23 mouse cellular contexts compared by ENCODE assay signal in the genomic region with DNA sequence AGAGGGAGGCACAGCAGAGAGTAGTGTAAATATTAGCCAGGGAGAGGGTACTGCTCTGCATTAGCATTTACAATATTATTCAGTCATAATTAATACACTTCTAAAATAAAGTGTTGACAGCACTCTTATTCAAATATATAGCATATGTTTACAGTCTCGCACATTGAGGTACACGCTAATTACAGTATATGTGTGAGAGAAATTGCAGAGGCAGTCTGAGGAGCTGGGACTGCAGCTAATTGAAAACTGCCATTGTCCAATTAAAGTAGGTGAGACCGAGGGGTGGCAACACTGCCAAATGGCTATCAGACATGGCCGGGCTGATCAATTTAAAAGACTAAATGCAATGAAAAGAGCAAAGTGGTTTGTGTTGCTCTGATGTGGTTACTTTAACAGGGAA.
DNase-seq lines count a peak whose midpoint lies in the region; ATAC-seq and TF ChIP-seq lines count a peak whose summit lies in the region.
"Had no signal": no experiment of that assay in that cellular context is flagged by ENCODE, and none has a peak within 500 bp of the region (broad histone marks: within the 10 kb centered on the region; RNA-seq: fewer than 3 reads in every experiment).

No protein-coding gene starts in this region.

- no peaks in the 10 kb centered on the region for H3K9me3 ChIP-seq in forebrain, embryonic 11.5 days (ENCODE audit: control insufficient read depth, low read length)
- no peaks in the 10 kb centered on the region for H3K9me3 ChIP-seq in forebrain, postnatal 0 days (ENCODE audit: low read length)
- no peaks in the 10 kb centered on the region for H3K9me3 ChIP-seq in forebrain, embryonic 14.5 days (replicated peaks; ENCODE audit: control insufficient read depth, low read length)
- no peaks in the 10 kb centered on the region for H3K9me3 ChIP-seq in forebrain, embryonic 16.5 days (ENCODE audit: control insufficient read depth, low read length)
- H3K9me3 ChIP-seq in intestine, embryonic 16.5 days (ENCODE audit: control insufficient read depth, low read length) = no peaks in the 10 kb centered on the region
- H3K9me3 ChIP-seq: embryonic facial prominence, embryonic 10.5 days; embryonic facial prominence, embryonic 12.5 days; G1E had no signal

- WGBS in forebrain, embryonic 11.5 days = 72% methylated on average over 4 of the region's 4 CpGs
- 42% methylated on average over 4 of the region's 4 CpGs for WGBS in forebrain, postnatal 0 days
- WGBS in forebrain, embryonic 14.5 days = 26% methylated on average over 4 of the region's 4 CpGs
- 39% methylated on average over 4 of the region's 4 CpGs for WGBS in forebrain, embryonic 16.5 days
- 83% methylated on average over 4 of the region's 4 CpGs for WGBS in intestine, embryonic 16.5 days

- peak; percentile 63; the same call in 1 of the 2 replicates for ATAC-seq in forebrain, embryonic 11.5 days (replicated peaks; ENCODE audit: low FRiP score)
- ATAC-seq in forebrain, postnatal 0 days = no peak
- ATAC-seq in forebrain, embryonic 14.5 days = peak; percentile 91
- peak; percentile 87 for ATAC-seq in forebrain, embryonic 16.5 days
- ATAC-seq in intestine, embryonic 16.5 days = no peak
- ATAC-seq: activated CD4-positive, CD25-positive, alpha-beta regulatory T cell, adult 4 months; CD4-positive, CD25-positive, alpha-beta regulatory T cell, adult 4 months; Patski had no signal

- no peaks in the 10 kb centered on the region for H3K27me3 ChIP-seq in forebrain, embryonic 11.5 days (ENCODE audit: control insufficient read depth, insufficient read depth, low read length)
- no peaks in the 10 kb centered on the region for H3K27me3 ChIP-seq in forebrain, postnatal 0 days (ENCODE audit: insufficient read depth, low read length)
- H3K27me3 ChIP-seq in forebrain, embryonic 14.5 days (replicated peaks; ENCODE audit: control insufficient read depth, insufficient read depth, low read length) = no peaks in the 10 kb centered on the region
- no peaks in the 10 kb centered on the region for H3K27me3 ChIP-seq in forebrain, embryonic 16.5 days (replicated peaks; ENCODE audit: control insufficient read depth, insufficient read depth, low read length)
- no peaks in the 10 kb centered on the region for H3K27me3 ChIP-seq in intestine, embryonic 16.5 days (replicated peaks; ENCODE audit: control insufficient read depth, insufficient read depth, low read length)
- H3K27me3 ChIP-seq: CH12.LX; embryonic facial prominence, embryonic 12.5 days; Patski had no signal

- DNase-seq in forebrain, embryonic 11.5 days (ENCODE audit: low spot score) = no peak
- DNase-seq in forebrain, postnatal 0 days = no peak
- peak; percentile 79 for DNase-seq in brain, embryonic 14.5 days (ENCODE audit: low read depth)
- peak; percentile 71 for DNase-seq in forebrain, embryonic 14.5 days (ENCODE audit: low spot score)
- DNase-seq in right cerebral cortex, adult 2 months (ENCODE audit: low spot score in 2 of 2) = no peak
- DNase-seq: adrenal gland, adult 2 months; adrenal gland, postnatal 10 days; adrenal gland, postnatal 25 days; B cell, adult 2 months; cerebellum, adult 11-12 months; cerebellum, adult 2 months; cerebellum, adult 9-10 months; cerebellum, postnatal 10 days; cerebellum, postnatal 25 days had no signal

- no peak overlapping the region for H3K4me2 ChIP-seq in forebrain, embryonic 11.5 days (ENCODE audit: low read depth, low read length, severe bottlenecking)
- no peak overlapping the region for H3K4me2 ChIP-seq in forebrain, postnatal 0 days (ENCODE audit: low read depth)
- H3K4me2 ChIP-seq in forebrain, embryonic 14.5 days (ENCODE audit: low read length) = no peak overlapping the region
- H3K4me2 ChIP-seq in forebrain, embryonic 16.5 days (ENCODE audit: low read length) = no peak overlapping the region
- H3K4me2 ChIP-seq in intestine, embryonic 16.5 days (ENCODE audit: low read depth, low read length) = no peak overlapping the region
- H3K4me2 ChIP-seq: embryonic facial prominence, embryonic 12.5 days had no signal

- no peak overlapping the region for H3K27ac ChIP-seq in forebrain, embryonic 11.5 days (ENCODE audit: low read depth, low read length)
- H3K27ac ChIP-seq in forebrain, postnatal 0 days (ENCODE audit: low read depth, low read length) = no peak overlapping the region
- H3K27ac ChIP-seq in forebrain, embryonic 14.5 days (ENCODE audit: low read depth, low read length) = no peak overlapping the region
- peak overlapping the region; percentile 42; the same call in 1 of the 2 replicates for H3K27ac ChIP-seq in forebrain, embryonic 16.5 days (ENCODE audit: low read length)
- no peak overlapping the region for H3K27ac ChIP-seq in intestine, embryonic 16.5 days (ENCODE audit: low read length)
- H3K27ac ChIP-seq: embryonic facial prominence, embryonic 10.5 days; embryonic facial prominence, embryonic 12.5 days had no signal

- no peak for TF ChIP-seq CTCF in forebrain, postnatal 0 days (IDR thresholded peaks at IDR 0.05; ENCODE audit: low read depth)
- no peak for TF ChIP-seq CTCF in brain, embryonic 14.5 days (IDR thresholded peaks at IDR 0.05; ENCODE audit: borderline replicate concordance, extremely low read depth, insufficient read depth, insufficient read length)

- H3K4me1 ChIP-seq in forebrain, embryonic 11.5 days (replicated peaks; ENCODE audit: control insufficient read depth, insufficient read depth, low read length) = no peaks in the 10 kb centered on the region
- no peaks in the 10 kb centered on the region for H3K4me1 ChIP-seq in forebrain, postnatal 0 days (ENCODE audit: insufficient read depth)
- no peaks in the 10 kb centered on the region for H3K4me1 ChIP-seq in forebrain, embryonic 14.5 days (ENCODE audit: control insufficient read depth, insufficient read depth, low read length)
- H3K4me1 ChIP-seq in forebrain, embryonic 16.5 days (replicated peaks; ENCODE audit: control insufficient read depth, insufficient read depth, low read length) = peaks cover 3% of the 10 kb centered on the region; the same call in 1 of the 2 replicates
- no peaks in the 10 kb centered on the region for H3K4me1 ChIP-seq in intestine, embryonic 16.5 days (ENCODE audit: control insufficient read depth, insufficient read depth, low read length)
- H3K4me1 ChIP-seq: embryonic facial prominence, embryonic 10.5 days; embryonic facial prominence, embryonic 12.5 days had no signal

- no peak overlapping the region for H3K4me3 ChIP-seq in forebrain, embryonic 11.5 days (ENCODE audit: low read depth, low read length)
- no peak overlapping the region for H3K4me3 ChIP-seq in forebrain, postnatal 0 days (ENCODE audit: low read depth, low read length)
- H3K4me3 ChIP-seq in forebrain, embryonic 14.5 days (ENCODE audit: low read depth, low read length) = no peak overlapping the region
- no peak overlapping the region for H3K4me3 ChIP-seq in forebrain, embryonic 16.5 days (replicated peaks; ENCODE audit: low read length)
- no peak overlapping the region for H3K4me3 ChIP-seq in intestine, embryonic 16.5 days (ENCODE audit: low read length)
- H3K4me3 ChIP-seq: embryonic facial prominence, embryonic 10.5 days; embryonic facial prominence, embryonic 12.5 days had no signal

- no peak for TF ChIP-seq POLR2A in brain, embryonic 14.5 days (IDR thresholded peaks at IDR 0.05; ENCODE audit: borderline replicate concordance, extremely low read depth, insufficient read depth, insufficient read length, poor library complexity, severe bottlenecking)

- H3K9ac ChIP-seq in forebrain, embryonic 11.5 days (ENCODE audit: low read length) = no peak overlapping the region
- no peak overlapping the region for H3K9ac ChIP-seq in forebrain, postnatal 0 days
- no peak overlapping the region for H3K9ac ChIP-seq in forebrain, embryonic 14.5 days (ENCODE audit: low read length)
- H3K9ac ChIP-seq in forebrain, embryonic 16.5 days (replicated peaks; ENCODE audit: low read depth, low read length) = no peak overlapping the region
- H3K9ac ChIP-seq in intestine, embryonic 16.5 days (ENCODE audit: low read depth, low read length) = no peak overlapping the region
- H3K9ac ChIP-seq: embryonic facial prominence, embryonic 12.5 days had no signal

- no peaks in the 10 kb centered on the region for H3K36me3 ChIP-seq in forebrain, embryonic 11.5 days (ENCODE audit: control insufficient read depth, insufficient read depth, low read length)
- no peaks in the 10 kb centered on the region for H3K36me3 ChIP-seq in forebrain, postnatal 0 days (ENCODE audit: insufficient read depth)
- H3K36me3 ChIP-seq in forebrain, embryonic 14.5 days (ENCODE audit: control insufficient read depth, insufficient read depth, low read length) = no peaks in the 10 kb centered on the region
- no peaks in the 10 kb centered on the region for H3K36me3 ChIP-seq in forebrain, embryonic 16.5 days (ENCODE audit: control insufficient read depth, insufficient read depth)
- H3K36me3 ChIP-seq in intestine, embryonic 16.5 days (ENCODE audit: control insufficient read depth, insufficient read depth, low read length) = no peaks in the 10 kb centered on the region
- H3K36me3 ChIP-seq: embryonic facial prominence, embryonic 10.5 days; embryonic facial prominence, embryonic 12.5 days; G1E had no signal

Comparison
In these comparisons a context has a peak if more than half of its experiments do, and no peak if none do; other contexts are left out.
1. ATAC-seq: peak in forebrain, embryonic 11.5 days (single experiment), forebrain, embryonic 14.5 days (single experiment) and forebrain, embryonic 16.5 days (single experiment); none in forebrain, postnatal 0 days (single experiment) and intestine, embryonic 16.5 days (single experiment).
2. DNase-seq: peak in brain, embryonic 14.5 days (single experiment) and forebrain, embryonic 14.5 days (single experiment); none in forebrain, embryonic 11.5 days (single experiment), forebrain, postnatal 0 days (single experiment) and right cerebral cortex, adult 2 months (0 of 2).